Mouse (Mus musculus) embryonic stem cell, embryonic (primary cell): Measurements from ENCODE around the gene Nit1.

ENCODE experiments used
- CTCF ChIA-PET, 4 experiments: fragments of 300-600 bp in 2 of 4; fragments of 350-600 bp in 2 of 4; sonication (Branson Sonifier 250); formaldehyde crosslinking; loops; one replicate each; lab custom pipeline; 2022; ENCODE audit warnings: inconsistent platforms in 2 of 4; lab: Charles Lee
- POLR2A ChIA-PET, 4 experiments: fragments of 300-600 bp in 2 of 4; fragments of 350-600 bp in 2 of 4; sonication (Branson Sonifier 250); formaldehyde crosslinking; loops; one replicate each; lab custom pipeline; 2022; ENCODE audit warnings: antibody characterized with exemption in 4 of 4, inconsistent platforms in 1 of 4; lab: Charles Lee

Nit1 gene

DNA sequence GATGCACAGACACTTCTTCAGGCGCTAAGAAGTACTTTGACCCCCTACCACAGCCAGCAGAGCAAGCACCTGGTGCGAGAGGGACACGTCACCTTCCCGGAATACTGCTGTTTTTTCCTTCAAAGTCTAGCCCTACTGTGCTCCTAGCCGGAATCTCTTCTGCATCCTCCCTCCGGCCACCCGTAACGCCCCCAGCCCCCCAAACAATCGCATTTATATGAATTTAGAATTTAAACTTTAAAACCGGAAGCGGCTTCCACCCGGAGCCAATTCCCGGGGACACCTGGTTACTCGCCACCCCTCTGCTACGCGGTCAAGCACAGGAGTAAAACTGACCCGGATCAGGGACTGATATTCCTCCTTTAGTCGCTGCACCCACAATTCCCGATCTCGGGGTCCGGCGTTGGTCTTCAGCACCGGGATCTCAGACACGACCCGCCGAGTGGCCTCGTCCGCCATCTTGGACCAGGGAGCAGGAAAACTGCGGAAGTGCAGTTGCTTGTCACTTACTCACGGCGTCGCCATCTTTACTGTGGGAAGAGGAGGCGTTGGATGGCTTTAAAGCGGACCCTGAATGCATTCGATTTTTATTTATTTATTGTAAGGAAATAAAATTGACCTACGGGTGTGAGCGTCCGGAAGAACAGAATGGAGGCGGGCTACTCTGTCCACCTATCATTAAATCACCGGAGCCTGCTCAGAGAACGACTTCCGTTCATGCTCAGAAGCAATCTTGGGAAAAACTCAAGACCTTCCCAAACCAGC lies 51.0 kb downstream of the Nit1 start, which contains the start of gene Ufc1:
Ufc1 (minus strand) TSS at position 727 of the 765 bp plus-strand sequence.
- ChIA-PET POLR2A (interaction anchor here in 3 of 4 experiments (0.7 to 3.0 kb wide), 30 partner anchors 8 to 401 kb away, joined by 3 to 22 read pairs (median 5); partner anchors contain the start of genes B4galt3 (in 2 of the 3), Dedd (in 2 of the 3), Ppox (in 2 of the 3) and Klhdc9 (in 1 of the 3)), CTCF (interaction anchor here in 2 of 4 experiments (0.7 to 1.5 kb wide), 3 partner anchors 13 to 59 kb away, joined by 3 to 8 read pairs (median 3); partner anchors contain the start of genes B4galt3 (in 1 of the 2) and Ppox (in 1 of the 2))

DNA sequence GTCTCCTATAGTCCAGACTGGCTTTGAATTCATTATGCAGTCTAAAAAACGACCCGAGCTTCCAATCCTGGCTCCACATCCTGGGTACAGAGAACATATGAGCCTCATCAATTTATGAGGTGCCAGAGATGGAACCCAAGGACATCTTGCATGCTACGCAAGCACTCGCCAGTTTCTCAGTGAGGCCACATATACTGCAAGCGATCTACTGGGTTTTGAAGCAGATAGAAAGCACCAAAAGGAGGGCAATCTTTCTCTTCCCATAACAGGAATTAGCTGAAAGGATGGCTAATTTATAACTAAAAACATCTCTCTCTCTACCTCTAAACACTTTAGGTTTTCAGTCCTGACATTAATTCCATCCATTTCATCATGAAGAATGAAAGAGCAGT lies 51.5 kb downstream of the Nit1 start:
- POLR2A ChIA-PET: interaction anchor here in 3 of 4 experiments (0.5 to 3.0 kb wide), 18 partner anchors 8 to 981 kb away, joined by 3 to 22 read pairs (median 3); partner anchors contain the start of genes B4galt3 (in 2 of the 3), Dedd (in 2 of the 3), Ppox (in 2 of the 3) and Pcp4l1 (in 1 of the 3)
- CTCF ChIA-PET: interaction anchor here in 1 of 4 experiments (0.7 kb wide), 1 partner anchor 60 kb away, joined by 3 read pairs; no protein-coding TSS in a partner anchor

DNA sequence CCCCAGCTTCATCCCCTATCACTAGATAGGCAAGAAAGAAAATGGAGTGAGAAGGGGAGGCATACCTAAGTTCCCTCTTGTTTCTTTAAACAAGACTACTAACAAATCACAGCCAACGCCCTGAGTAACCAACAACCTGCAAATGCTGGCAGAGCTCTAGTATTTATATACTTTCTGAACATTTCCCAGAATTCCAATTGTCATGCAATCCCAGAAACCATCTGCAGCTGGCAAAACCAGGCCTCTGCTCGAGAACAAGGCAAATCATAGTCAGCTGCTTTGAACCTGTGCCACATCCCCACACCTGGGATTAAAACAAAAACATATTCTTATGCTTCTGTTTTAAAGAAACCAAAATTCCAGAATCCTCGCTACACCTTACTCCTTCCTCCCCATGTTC lies 52.1 kb downstream of the Nit1 start:
- ChIA-PET CTCF (interaction anchor here in 2 of 4 experiments (0.7 to 1.7 kb wide), 2 partner anchors 12 to 60 kb away, joined by 3 to 4 read pairs; partner anchors contain the start of gene Ppox (in 1 of the 2)), POLR2A (interaction anchor here in 3 of 4 experiments (0.5 to 3.0 kb wide), 21 partner anchors 8 to 981 kb away, joined by 3 to 22 read pairs (median 3); partner anchors contain the start of genes B4galt3 (in 2 of the 3), Dedd (in 2 of the 3), Ppox (in 2 of the 3) and Nit1 (in 1 of the 3))

DNA sequence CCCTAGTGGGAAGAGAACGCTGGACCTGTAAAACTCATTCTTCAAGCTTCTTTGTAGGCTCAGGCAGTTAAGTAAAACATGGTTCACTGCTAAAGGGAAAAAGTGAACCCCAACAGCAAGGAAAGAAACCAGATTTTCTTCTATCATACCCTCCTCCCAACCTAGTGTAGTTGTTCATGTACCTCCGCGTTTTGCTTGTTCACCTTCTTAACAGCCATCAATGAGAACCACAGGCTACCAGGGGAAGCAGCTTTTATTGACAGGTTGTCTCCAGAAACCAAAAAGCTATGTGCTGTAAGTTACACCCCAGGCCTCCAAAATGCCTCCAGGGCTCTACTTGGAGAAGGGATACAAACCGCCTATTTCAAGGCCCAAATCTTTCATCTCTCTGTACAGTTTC lies 57.1 kb downstream of the Nit1 start:
- CTCF ChIA-PET: interaction anchor here in 1 of 4 experiments (0.6 kb wide), 1 partner anchor 268 kb away, joined by 3 read pairs; no protein-coding TSS in a partner anchor
- POLR2A ChIA-PET: interaction anchor here in 3 of 4 experiments (1.1 to 6.3 kb wide), 16 partner anchors 10 to 57 kb away, joined by 3 to 46 read pairs (median 5); partner anchors contain the start of genes B4galt3 (in 3 of the 3), Nit1 (in 2 of the 3), Pfdn2 (in 2 of the 3) and Adamts4 (in 1 of the 3)
